Mouse (Mus musculus) gastrocnemius, postnatal 14 days (tissue): Measurements from ENCODE around the gene Gpr156. TPM values are rescaled to one million over a fixed set of nuclear protein-coding genes. Genes with fewer than 3 reads are reported as not detected.
A peak's percentile ranks its signal among the peaks of the same experiment; 100 is the strongest.

Experiments
- DNase-seq: peaks from one replicate; pipeline ENCODE4 v3.0.0; 2021; ENCODE audit warnings: mixed read lengths
- intact Hi-C: fragments of 180-260 bp; cut with DNase I; formaldehyde crosslinking; loops from one replicate; pipeline ENCODE4 v1.15.1; 2025; ENCODE audit warnings: low total_unique reads
- total RNA-seq, 2 experiments: library from RNA; stranded (reverse); gene quantifications; 2 replicates each; pipeline ENCODE4 v1.2.3; 2021

Gene Gpr156
- total RNA-seq, 2 experiments from 2014 or later: 0.22 to 0.59 TPM

- no peak for DNase-seq
- intact Hi-C loops: no loop called here
Measured at GRCm38 (mm10) chr16:37906456-37906855, 9.8 kb upstream of the Gpr156 start.

DNA sequence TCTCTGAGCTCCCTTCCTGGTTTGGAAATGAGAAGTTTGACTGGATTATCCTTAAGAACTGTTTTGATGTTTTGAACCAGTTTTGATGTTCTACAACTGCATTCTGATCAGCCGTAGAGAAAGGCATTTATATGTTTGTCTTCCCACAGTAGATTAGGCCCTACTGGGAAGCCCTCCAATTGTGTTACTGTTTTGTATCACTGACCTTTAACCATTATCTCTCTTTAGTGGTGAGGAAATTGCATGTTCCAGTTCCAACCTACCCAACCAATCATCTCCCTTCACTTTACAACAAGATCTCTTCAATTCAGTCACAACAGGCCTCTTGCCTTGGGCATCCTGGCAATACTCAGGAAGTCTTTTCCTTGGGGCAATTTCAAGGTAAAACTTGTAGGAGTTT is 5.2 kb upstream of the Gpr156 start:
- intact Hi-C loops: no loop called here
- no peak for DNase-seq

DNA sequence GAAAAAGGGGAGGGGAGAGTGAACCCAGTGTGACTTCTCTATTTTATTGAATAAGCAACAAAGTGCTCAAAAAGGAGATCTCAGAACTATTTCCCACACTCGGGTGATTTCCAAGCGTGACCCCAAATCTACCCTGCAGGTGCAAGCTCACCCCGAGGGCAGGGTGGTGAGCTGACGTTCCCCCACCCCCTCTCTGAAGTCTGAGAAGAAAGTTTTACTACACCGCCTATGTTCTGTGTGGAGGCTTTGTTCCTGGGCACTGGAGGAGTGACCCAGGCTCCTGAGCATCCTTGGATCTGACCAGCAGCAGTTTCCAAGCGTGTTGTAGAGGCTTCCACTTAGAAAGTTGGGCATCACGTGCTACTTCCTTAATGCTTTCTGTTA is 514 bp downstream of the Gpr156 start:
- DNase-seq: no peak

GRCm38 (mm10) chr16:37919000-37919399 is 2.7 kb downstream of the Gpr156 start:
- intact Hi-C loops: no loop called here

More for the DNA sequence above, 514 bp downstream of the Gpr156 start:
- intact Hi-C loops: no loop called here

GRCm38 (mm10) chr16:37920842-37921409 is 4.6 kb downstream of the Gpr156 start:
- intact Hi-C loops: no loop called here
- no peak for DNase-seq

More at GRCm38 (mm10) chr16:37919000-37919399, 2.7 kb downstream of the Gpr156 start:
- no peak for DNase-seq

DNA sequence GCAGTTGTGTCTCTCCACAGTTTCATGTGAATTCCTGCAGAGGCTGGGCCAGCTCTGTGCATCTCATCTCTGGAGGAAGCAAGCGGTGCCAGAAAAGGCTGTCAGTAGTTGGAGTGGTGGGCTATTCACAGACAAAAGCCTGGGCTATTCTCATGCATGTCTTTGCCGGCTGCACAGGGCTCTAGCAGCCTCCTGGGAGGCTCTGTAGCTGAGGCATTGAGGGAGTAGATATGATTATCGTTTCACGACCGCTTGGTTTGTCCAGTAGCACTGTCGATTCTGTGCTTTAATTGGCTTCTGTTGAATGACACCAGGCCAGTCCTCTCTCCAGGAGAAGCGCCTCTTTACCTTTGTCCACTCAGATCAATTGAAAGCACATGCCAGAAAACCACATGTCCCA is 9.8 kb downstream of the Gpr156 start:
- intact Hi-C loops: no loop called here
- no peak for DNase-seq

- intact Hi-C loops: no loop called here
- DNase-seq: no peak
Measured at GRCm38 (mm10) chr16:37927117-37927516, 10.8 kb downstream of the Gpr156 start.

GRCm38 (mm10) chr16:37929006-37929405 is 12.7 kb downstream of the Gpr156 start:
- no peak for DNase-seq

GRCm38 (mm10) chr16:37929626-37930025 is 13.3 kb downstream of the Gpr156 start:
- DNase-seq: no peak

More at GRCm38 (mm10) chr16:37929006-37929405, 12.7 kb downstream of the Gpr156 start:
- intact Hi-C loops: no loop called here

GRCm38 (mm10) chr16:37934932-37935331 is 18.6 kb downstream of the Gpr156 start:
- intact Hi-C loops: no loop called here
- no peak for DNase-seq

More at GRCm38 (mm10) chr16:37929626-37930025, 13.3 kb downstream of the Gpr156 start:
- intact Hi-C loops: no loop called here

DNA sequence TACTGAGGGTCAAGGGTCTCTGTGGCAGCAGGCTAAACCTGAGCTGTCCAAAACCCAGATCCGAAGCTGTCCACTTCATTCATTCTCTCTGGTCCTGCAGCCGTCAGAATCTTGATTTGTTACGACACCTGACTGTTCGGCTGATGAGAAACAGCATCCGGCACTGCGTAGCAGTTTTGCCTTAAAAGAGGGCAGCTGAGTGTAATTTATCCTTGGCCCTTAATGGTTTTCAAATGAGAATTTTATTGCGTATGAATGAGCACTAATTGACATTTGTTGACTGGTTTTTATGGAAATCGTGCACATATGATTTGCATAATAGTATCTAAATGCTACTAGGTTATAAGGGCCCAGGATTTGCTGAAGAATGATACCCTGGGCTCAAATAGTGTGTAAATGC is 21.0 kb downstream of the Gpr156 start:
- DNase-seq: no peak
- intact Hi-C loops: no loop called here

DNA sequence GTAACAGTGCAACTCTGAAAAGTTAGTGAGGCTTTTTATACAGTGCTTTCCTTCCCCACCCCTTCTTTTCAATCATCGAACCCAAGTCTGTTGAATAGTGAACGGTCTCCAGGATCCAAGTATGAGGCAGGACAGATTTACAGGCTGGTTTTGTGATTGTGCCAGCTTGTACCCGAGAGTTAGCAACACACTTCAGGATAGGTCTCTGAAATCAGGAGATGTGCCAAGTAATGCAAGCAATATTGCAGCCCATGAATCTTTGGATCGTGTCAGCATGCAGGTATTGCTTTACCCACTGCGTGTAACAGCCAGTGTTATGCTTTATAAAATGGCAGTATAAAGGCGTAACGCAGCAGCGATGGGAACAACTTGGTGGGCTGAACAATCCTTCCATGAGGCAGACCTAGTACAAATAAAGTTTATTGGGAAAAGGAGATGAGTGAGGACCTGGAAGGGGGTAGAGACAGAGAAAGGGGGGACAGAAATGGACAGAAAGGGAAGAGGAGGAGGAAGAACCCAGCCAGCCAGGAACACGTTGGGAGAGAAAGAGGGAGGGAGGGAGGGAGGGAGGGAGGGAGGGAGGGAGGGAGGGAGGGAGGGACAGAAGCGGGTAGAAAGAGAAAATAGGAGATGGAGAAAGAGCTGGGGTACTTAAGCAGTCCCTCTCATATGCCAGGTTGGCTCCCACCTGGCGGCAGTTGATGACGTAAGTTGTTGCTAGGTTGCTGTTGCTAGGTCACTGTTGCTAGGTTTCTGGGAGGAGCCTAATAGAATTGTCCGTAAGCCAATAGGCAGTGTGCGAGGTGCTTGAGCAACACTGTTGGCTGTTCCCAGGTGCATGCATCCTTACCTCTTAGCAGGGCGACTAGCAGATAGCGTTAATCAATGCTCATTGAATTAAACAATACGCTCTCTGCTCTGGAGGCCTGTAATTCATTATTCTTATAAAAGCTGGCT is 22.1 kb downstream of the Gpr156 start:
- intact Hi-C loops: no loop called here
- no peak for DNase-seq

- DNase-seq: no peak
- intact Hi-C loops: no loop called here
Measured at GRCm38 (mm10) chr16:37939082-37939863, 23.0 kb downstream of the Gpr156 start.

- intact Hi-C loops: no loop called here
- DNase-seq: peak; percentile 26
Measured at GRCm38 (mm10) chr16:37940291-37940690, 24.0 kb downstream of the Gpr156 start.

GRCm38 (mm10) chr16:37943701-37944100 is 27.4 kb downstream of the Gpr156 start:
- intact Hi-C loops: no loop called here
- no peak for DNase-seq

GRCm38 (mm10) chr16:37945031-37945796 is 28.9 kb downstream of the Gpr156 start:
- intact Hi-C loops: loop anchor here (5.0 kb wide), 1 partner anchor 258 kb away; no protein-coding TSS in a partner anchor
- DNase-seq: no peak

DNA sequence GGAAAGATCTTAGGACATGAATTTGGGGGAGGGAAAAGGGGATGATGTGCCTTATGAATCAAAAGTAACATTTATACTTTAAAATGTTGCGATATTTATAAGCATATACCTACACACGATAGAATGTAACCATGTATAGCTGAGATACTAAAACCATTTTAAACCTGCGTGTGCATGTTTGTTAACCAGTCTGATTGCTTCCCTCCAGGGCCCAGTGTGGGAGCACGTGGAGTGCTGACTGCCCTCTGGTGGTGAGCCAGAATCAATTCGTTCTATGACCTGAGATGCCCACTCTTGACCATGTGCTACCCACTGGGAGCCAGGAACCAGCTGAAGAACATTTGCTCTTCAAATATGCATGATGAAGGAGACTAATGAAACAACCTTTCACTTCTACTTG is 30.9 kb downstream of the Gpr156 start:
- peak; percentile 77 for DNase-seq
- intact Hi-C loops: loop anchor here (5.0 kb wide), 1 partner anchor 260 kb away; no protein-coding TSS in a partner anchor

GRCm38 (mm10) chr16:37948365-37948764 is 32.1 kb downstream of the Gpr156 start:
- intact Hi-C loops: loop anchor here (2.0 to 5.0 kb wide), 2 partner anchors 130 to 261 kb away; no protein-coding TSS in a partner anchor
- no peak for DNase-seq

DNA sequence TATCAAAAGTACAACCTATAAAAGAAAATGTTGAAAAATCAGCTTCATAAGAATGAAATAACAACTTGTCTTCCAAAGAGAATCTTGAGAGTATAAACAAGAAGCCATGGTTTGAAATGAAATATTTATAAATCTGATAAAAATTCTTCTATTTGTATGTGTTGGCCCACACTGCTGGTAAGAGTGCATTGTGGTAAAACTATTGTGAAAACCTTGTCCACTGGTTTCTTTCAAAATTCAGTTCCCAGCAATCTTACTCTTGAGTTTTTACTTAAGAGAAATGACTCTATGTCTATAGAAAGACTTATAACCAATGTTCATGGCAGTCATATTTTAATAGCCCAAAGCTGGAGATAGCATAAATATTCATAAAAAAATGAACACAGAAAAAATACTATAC is 34.9 kb downstream of the Gpr156 start:
- no peak for DNase-seq
- intact Hi-C loops: no loop called here
